Mouse (Mus musculus): ENCODE results near the gene Aloxe3.

GRCm38 (mm10) chr11:69153831-69154230 is 28.1 kb downstream of the Aloxe3 start:
- no peak for TF ChIP-seq CTCF (IDR thresholded peaks at IDR 0.05; ENCODE audit: low read depth)
- TF ChIP-seq EP300 (optimal IDR thresholded peaks at IDR 0.05), result no peak
